Mouse (Mus musculus): Measurements from ENCODE around the gene Cln5. TPM values are rescaled to one million over a fixed set of nuclear protein-coding genes. Genes with fewer than 3 reads are reported as not detected.

Cln5 gene
- polyA plus RNA-seq, 1 experiment, result 15.7 TPM

GRCm38 (mm10) chr14:103073825-103074224, 3.8 kb downstream of the Cln5 start:
- TF ChIP-seq MYOD1 (IDR thresholded peaks at IDR 0.05; ENCODE audit: control insufficient read depth, insufficient read length, low read depth), result no peak
- TF ChIP-seq FOSL1 (IDR thresholded peaks at IDR 0.05; ENCODE audit: insufficient read depth, low read length, poor library complexity, severe bottlenecking), result no peak
- TF ChIP-seq MAX (IDR thresholded peaks at IDR 0.05), result no peak
- TF ChIP-seq USF1 (IDR thresholded peaks at IDR 0.05; ENCODE audit: low read depth), result no peak
- no peak for TF ChIP-seq CEBPB (IDR thresholded peaks at IDR 0.05; ENCODE audit: low read depth)
- no peak for TF ChIP-seq CTCF (IDR thresholded peaks at IDR 0.05; ENCODE audit: control insufficient read depth, insufficient read depth, insufficient read length)
- no peak for TF ChIP-seq MYOG (IDR thresholded peaks at IDR 0.05; ENCODE audit: control insufficient read depth, extremely low read depth, insufficient read length)
- Histone ChIP-seq H3ac (ENCODE audit: control insufficient read depth, insufficient read length, low read depth) (no peak overlapping the region), H3K36me3 (ENCODE audit: control insufficient read depth, insufficient read depth) (peaks cover 39% of the 10 kb centered on the region), H3K79me2 (ENCODE audit: control insufficient read depth, insufficient read depth) (peaks cover 5% of the 10 kb centered on the region), H3K4me3 (ENCODE audit: insufficient read depth, poor library complexity, severe bottlenecking) (no peak overlapping the region), H3K27me3 (ENCODE audit: control insufficient read depth, insufficient read depth, insufficient read length) (no peaks in the 10 kb centered on the region), H3K79me3 (ENCODE audit: low read depth) (no peaks in the 10 kb centered on the region)

- peaks cover 48% of the 10 kb centered on the region for H3K36me3 ChIP-seq (ENCODE audit: control insufficient read depth, insufficient read depth)
- no peak overlapping the region for H3K4me3 ChIP-seq (ENCODE audit: insufficient read depth, poor library complexity, severe bottlenecking)
- H3K79me2 ChIP-seq (ENCODE audit: control insufficient read depth, insufficient read depth), result peaks cover 5% of the 10 kb centered on the region
- H3K27me3 ChIP-seq (ENCODE audit: control insufficient read depth, insufficient read depth, insufficient read length), result no peaks in the 10 kb centered on the region
- no peak for TF ChIP-seq USF1 (IDR thresholded peaks at IDR 0.05; ENCODE audit: low read depth)
- H3K79me3 ChIP-seq (ENCODE audit: low read depth), result no peaks in the 10 kb centered on the region
- H3ac ChIP-seq (ENCODE audit: control insufficient read depth, insufficient read length, low read depth), result no peak overlapping the region
Observed at GRCm38 (mm10) chr14:103075166-103075565, 5.2 kb downstream of the Cln5 start.

DNA sequence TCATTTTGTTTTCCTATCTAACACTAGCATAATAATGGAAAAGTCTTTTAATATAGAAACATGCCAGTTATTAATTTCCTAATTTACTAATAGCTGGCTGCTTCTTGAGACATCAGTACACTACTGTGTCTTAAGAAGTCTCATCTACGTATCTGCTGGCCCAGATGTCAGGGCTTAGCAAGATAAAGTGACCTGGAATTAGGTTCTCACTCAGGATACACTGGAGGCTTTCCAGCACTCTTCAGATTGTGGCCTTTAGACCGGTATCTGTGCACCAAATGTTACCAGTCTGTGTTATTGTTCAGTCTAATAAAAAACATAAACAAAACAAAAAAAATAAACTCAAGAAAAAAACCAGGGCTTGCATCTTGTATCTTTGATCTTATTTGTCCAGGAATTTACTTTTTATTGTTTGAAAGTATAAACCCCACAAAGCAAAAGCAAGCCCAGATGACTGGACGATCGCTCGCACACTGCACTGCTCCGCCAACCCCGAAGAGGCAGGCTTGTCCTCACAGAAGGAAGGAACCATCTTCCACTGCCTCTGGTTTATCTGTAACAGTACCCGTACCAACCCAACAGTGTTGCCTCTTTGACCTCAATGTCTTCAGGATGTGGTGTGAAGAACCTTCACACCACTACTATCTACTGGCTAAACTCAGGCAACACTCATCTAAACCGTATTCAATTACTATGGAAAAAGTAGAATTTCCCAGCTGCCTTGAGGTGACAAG, 7.4 kb downstream of the Cln5 start:
- Histone ChIP-seq H3K4me3 (ENCODE audit: insufficient read depth, poor library complexity, severe bottlenecking) (no peak overlapping the region), H3K36me3 (ENCODE audit: control insufficient read depth, insufficient read depth) (peaks cover 51% of the 10 kb centered on the region), H3K79me2 (ENCODE audit: control insufficient read depth, insufficient read depth) (peaks cover 4% of the 10 kb centered on the region), H3K27me3 (ENCODE audit: control insufficient read depth, insufficient read depth, insufficient read length) (no peaks in the 10 kb centered on the region), H3K79me3 (ENCODE audit: low read depth) (peaks cover 2% of the 10 kb centered on the region), H3ac (ENCODE audit: control insufficient read depth, insufficient read length, low read depth) (no peak overlapping the region)
- TF ChIP-seq CTCF (IDR thresholded peaks at IDR 0.05; ENCODE audit: control insufficient read depth, insufficient read depth, insufficient read length) (no peak), MYOD1 (IDR thresholded peaks at IDR 0.05; ENCODE audit: control insufficient read depth, insufficient read length, low read depth) (no peak), FOSL1 (IDR thresholded peaks at IDR 0.05; ENCODE audit: insufficient read depth, low read length, poor library complexity, severe bottlenecking) (no peak), CEBPB (IDR thresholded peaks at IDR 0.05; ENCODE audit: low read depth) (no peak), MYOG (IDR thresholded peaks at IDR 0.05; ENCODE audit: control insufficient read depth, extremely low read depth, insufficient read length) (no peak), MAX (IDR thresholded peaks at IDR 0.05) (no peak), USF1 (IDR thresholded peaks at IDR 0.05; ENCODE audit: low read depth) (no peak)

DNA sequence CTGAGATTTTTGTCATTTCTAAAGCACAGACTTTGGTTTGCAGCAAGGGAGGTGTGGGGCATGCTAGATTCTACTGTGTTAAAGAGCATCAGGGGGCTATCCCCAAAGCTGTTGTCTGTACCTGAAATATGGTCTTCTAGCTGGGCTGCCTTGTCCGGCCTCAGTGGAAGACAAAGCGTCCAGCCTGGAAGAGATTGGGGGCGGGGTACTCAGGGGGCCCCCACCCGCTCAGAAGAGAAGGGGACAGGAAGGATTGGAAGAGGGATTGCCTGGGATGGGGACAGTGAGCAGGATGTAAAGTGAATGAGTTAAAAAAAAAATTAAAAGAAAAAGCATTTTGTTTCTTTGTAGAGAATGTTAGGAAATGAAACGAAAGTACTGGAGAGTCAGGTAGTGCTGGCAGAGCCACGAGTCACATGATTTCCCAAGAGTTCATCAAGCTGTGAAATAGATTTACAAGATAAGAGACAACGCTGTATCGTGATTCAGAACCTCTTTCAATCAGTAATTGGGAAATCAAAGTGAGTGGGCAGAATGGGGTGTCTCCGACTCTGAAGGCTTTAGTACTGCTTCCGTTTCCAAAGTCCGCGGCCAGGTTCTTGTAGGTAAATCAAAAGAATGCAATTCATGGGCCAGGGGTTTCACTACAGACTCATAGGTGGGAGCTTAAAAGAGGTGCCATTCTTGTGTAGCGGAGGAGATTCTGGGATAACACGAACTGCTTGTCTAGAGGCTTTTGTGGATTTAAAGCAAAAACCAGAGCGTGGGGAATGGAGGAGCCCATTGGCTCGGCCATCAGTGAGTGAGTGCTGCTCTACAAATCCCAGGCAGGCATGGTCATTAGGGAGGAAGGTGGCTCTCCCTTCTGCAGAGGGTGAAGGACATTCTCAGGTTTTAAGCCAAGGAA, 8.2 kb downstream of the Cln5 start:
- Histone ChIP-seq H3ac (ENCODE audit: control insufficient read depth, insufficient read length, low read depth) (no peak overlapping the region), H3K36me3 (ENCODE audit: control insufficient read depth, insufficient read depth) (peaks cover 55% of the 10 kb centered on the region), H3K4me3 (ENCODE audit: insufficient read depth, poor library complexity, severe bottlenecking) (no peak overlapping the region), H3K27me3 (ENCODE audit: control insufficient read depth, insufficient read depth, insufficient read length) (no peaks in the 10 kb centered on the region), H3K79me2 (ENCODE audit: control insufficient read depth, insufficient read depth) (peaks cover 11% of the 10 kb centered on the region), H3K79me3 (ENCODE audit: low read depth) (peaks cover 2% of the 10 kb centered on the region)
- no peak for TF ChIP-seq CTCF (IDR thresholded peaks at IDR 0.05; ENCODE audit: control insufficient read depth, insufficient read depth, insufficient read length)

DNA sequence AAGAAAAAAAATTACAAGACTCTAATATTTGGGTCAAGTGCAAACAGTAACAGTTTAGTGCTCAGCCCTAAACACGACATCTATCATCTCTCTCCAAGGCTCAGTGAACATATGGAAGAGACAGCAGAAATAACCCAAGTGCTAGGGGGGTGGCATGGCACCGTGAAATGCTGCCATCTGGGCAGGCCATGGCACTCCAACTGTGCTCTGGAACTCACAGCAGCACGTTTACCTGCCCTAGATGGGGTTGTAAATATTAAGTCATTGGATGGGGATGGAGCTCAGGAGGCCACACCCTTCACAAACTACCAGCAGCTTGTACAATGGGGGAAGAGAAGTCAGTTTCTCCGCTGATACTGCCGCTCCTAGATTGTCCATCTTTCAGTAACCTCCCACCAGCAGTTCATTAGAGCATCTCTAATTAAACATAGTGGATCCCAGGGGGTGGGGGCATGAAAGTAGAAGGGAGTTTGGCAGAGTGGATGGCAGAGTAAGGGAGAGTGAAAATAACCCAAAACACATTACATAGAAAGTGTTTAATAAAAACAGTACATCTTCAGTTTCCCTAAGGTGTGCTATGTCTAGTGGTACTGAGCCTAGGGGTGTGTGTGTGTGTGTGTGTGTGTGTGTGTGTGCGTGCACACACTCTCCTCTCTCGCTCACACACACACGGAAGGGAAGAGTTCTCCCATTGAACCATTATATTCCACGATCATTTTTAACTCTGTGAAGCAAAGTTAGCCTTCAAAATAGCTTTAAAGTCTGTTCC, 9.4 kb downstream of the Cln5 start:
- Histone ChIP-seq H3K36me3 (ENCODE audit: control insufficient read depth, insufficient read depth) (peaks cover 59% of the 10 kb centered on the region), H3K79me2 (ENCODE audit: control insufficient read depth, insufficient read depth) (peaks cover 20% of the 10 kb centered on the region), H3ac (ENCODE audit: control insufficient read depth, insufficient read length, low read depth) (no peak overlapping the region), H3K79me3 (ENCODE audit: low read depth) (peaks cover 2% of the 10 kb centered on the region), H3K27me3 (ENCODE audit: control insufficient read depth, insufficient read depth, insufficient read length) (no peaks in the 10 kb centered on the region), H3K4me3 (ENCODE audit: insufficient read depth, poor library complexity, severe bottlenecking) (no peak overlapping the region)
- no peak for TF ChIP-seq FOSL1 (IDR thresholded peaks at IDR 0.05; ENCODE audit: insufficient read depth, low read length, poor library complexity, severe bottlenecking)
- TF ChIP-seq USF1 (IDR thresholded peaks at IDR 0.05; ENCODE audit: low read depth), result no peak
- no peak for TF ChIP-seq CTCF (IDR thresholded peaks at IDR 0.05; ENCODE audit: control insufficient read depth, insufficient read depth, insufficient read length)

All from C2C12 (cell line).